Mouse (Mus musculus) liver, adult 2 months (tissue): ENCODE measurements around the gene Eml2.

Source experiments
- CTCF ChIP-seq: fragments of 200-500 bp; IDR thresholded peaks from 2 replicates; pipeline ENCODE4 v1.5.1; 2011; ENCODE audit warnings: low read depth, low read length, control low read depth
- POLR2A ChIP-seq: fragments of 200-500 bp; IDR thresholded peaks from 2 replicates; pipeline ENCODE4 v1.6.1; 2011; ENCODE audit warnings: low read length, control low read depth; ENCODE audit not compliant: insufficient read depth; ENCODE audit errors: extremely low read depth

GRCm38 (mm10) chr7:19246855-19247254 is 70.6 kb downstream of the Eml2 start:
- no peak for TF ChIP-seq CTCF
- no peak for TF ChIP-seq POLR2A
